Mouse (Mus musculus): ENCODE measurements around the gene Crocc.

The Crocc gene

GRCm38 (mm10) chr4:140984544-140984943 lies 75.8 kb downstream of the Crocc start:
- DNase-seq, result no peak

- peak; percentile 85 for DNase-seq
Measured at GRCm38 (mm10) chr4:140983442-140983841, 76.9 kb downstream of the Crocc start.

- peak; percentile 55 for DNase-seq
Measured at GRCm38 (mm10) chr4:140982808-140983207, 77.5 kb downstream of the Crocc start.

DNA sequence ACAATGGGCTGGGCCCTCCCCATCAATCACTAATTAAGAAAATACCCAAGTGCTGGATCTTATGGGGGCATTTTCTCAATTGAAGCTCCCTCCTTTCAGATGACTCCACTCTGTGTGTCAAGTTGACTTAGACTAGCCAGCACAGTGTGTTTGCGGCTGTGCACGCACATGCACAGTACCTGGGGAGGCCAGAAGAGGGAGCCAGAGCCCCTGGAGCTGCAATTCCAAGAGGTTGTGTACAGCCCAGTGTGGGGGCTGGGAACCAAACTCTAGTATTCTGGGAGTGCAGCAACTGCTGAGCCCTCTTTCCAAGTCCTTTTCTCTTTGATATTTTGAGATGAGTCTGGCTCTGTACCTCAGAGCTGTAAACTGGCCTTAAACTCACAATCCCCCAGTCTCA lies 78.7 kb downstream of the Crocc start:
- DNase-seq, result no peak

DNA sequence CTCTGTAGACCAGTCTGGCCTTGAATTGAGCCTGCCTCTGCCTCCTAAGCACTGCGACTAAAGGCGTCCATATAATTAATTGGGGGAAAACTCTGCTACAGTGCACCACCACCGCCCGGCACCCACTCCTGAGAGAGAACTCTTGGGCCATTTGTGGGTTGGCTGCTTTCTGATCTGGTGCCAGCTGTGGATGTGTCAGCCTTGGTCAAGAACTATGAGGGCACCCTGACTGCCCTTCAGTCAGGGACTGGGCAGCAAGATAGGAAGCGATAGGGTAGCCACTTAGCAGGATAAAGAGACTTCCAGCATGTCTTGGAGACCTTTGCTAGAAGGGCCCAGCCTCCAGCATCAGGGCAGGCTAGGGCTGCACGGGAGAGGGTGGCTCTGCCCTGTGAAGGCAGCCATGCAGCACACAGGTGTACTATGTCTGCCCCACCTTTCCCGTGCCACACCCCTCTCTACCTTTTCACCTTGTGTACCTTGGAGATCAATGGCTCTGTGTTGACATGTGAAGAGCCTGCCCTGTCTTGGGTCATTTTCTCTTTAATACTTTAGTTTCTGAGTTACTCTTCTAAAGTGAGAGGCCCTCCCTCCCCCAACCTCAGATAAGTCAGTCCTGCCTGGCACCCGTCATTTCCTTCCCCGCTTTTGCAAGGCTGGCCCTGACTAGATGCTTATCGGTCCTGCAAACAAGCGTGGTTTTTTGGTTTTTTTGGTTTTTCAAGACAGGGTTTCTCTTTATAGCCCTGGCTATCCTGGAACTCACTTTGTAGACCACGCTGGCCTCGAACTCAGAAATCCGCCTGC lies 82.3 kb downstream of the Crocc start:
- DNase-seq, result peak; percentile 59

DNA sequence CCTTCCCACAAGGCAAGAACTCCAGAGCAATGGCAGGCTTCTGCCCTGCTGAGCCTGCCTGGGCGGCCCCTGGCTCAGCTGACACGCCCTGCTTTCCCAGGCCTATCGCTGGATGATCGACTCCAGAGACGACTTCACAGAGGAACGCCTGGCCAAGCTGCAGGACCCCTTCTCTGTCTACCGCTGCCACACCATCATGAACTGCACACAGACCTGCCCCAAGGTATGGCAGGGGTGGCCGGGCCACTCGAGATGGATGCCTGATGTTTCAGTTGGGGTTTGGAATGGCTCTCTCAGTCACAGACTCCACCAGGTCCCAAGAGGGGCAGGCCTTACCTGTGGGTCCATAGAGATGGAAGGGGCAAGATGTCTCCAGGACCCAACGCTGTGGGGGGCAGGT lies 83.1 kb downstream of the Crocc start:
- DNase-seq, result no peak

DNA sequence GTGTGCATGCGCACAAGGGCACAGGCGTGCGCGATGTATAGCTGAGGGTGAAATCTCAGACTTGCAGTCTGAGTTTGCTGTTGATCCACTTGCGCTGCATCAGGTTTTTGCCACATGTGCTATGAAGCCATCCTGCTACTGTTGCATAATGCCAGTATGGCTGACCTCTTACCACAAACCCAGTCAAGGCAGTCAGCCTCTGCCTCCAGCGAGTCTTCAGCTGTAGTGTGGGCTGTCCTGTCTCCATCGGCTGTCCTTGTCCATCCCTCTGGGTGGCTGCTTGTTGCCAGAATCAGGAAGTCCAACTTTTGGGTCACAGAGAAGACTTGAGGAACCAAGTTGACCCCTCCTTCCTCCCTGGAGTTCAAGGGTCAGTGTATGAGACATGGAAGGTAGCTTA lies 85.0 kb downstream of the Crocc start:
- DNase-seq, result peak; percentile 61

DNA sequence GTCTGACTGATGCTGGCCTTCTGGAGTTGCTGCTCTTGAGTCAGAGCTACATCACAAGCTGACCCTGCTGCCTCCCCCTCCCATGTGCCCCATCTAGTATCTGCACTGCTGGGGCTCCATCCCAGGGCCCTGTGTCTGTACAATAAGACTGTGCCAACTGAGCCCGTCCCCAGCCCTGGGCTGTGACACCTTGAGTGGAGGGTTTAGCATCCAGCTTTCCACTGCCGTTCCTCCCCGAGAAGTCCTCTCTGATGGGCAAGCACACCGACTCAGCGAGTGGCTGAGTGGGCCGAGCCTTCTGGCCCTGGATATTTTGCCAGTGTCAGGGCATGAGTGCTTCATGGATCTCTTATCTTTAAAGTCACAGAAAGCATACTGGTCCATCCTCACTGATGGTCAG lies 85.9 kb downstream of the Crocc start:
- no peak for DNase-seq

DNA sequence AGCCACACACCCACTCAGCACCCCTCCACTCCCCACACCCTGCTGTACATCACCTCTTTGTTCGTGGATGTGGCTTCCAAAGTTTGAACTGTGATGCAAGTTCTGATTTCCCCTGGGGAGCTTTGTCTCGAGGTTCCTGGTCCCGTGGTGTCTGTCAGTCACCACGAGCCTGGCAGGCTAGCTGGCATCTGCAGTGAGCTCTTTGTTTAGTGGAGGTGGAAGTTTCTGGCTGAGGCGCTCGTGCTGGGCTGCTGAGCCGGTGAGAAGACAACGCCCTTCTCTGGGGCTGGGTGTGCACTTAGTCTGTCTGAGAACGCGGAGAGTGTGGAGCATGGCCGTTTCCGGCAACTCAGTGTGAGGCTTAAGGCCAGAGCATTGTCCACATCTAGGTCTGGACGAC lies 88.7 kb downstream of the Crocc start:
- DNase-seq, result no peak

GRCm38 (mm10) chr4:140967386-140968159 lies 92.8 kb downstream of the Crocc start:
- DNase-seq, result peak; percentile 62

Measured in lung, postnatal 36 days (tissue).